Mouse (Mus musculus) stomach, embryonic 16.5 days (tissue): ENCODE measurements around the gene Lce1e. TPM values are rescaled to one million over a fixed set of nuclear protein-coding genes. Genes with fewer than 3 reads are reported as not detected.

Experiments
- ATAC-seq: fragments of 200-750 bp; cut with Nextera tagmentation; 2 replicates; pipeline ENCODE4 v1.8.0; 2017; ENCODE audit warnings: moderate number of reproducible peaks, moderate TSS enrichment; ENCODE audit not compliant: insufficient read depth, low FRiP score
- H3K27ac ChIP-seq: fragments of 300-500 bp; sonication (generic); 2 replicates; pipeline ENCODE4 v1.5.1; 2014; ENCODE audit warnings: low read length
- H3K27me3 ChIP-seq: fragments of 300-500 bp; sonication (generic); 2 replicates; pipeline ENCODE4 v1.6.1; 2014; ENCODE audit warnings: low read length, control low read depth, mixed read lengths; ENCODE audit not compliant: control insufficient read depth, insufficient read depth
- H3K36me3 ChIP-seq: fragments of 300-500 bp; sonication (generic); 2 replicates; pipeline ENCODE4 v1.6.1; 2014; ENCODE audit warnings: low read length; ENCODE audit not compliant: control insufficient read depth, insufficient read depth
- H3K4me1 ChIP-seq: fragments of 300-500 bp; sonication (generic); 2 replicates; pipeline ENCODE4 v1.6.1; 2014; ENCODE audit warnings: low read length, control low read depth, mixed read lengths; ENCODE audit not compliant: control insufficient read depth, insufficient read depth
- H3K4me2 ChIP-seq: fragments of 300-500 bp; sonication (generic); 2 replicates; pipeline ENCODE4 v1.6.1; 2014; ENCODE audit warnings: low read depth, low read length, mixed read lengths
- H3K4me3 ChIP-seq: fragments of 300-500 bp; sonication (generic); replicated peaks from 2 replicates; pipeline ENCODE4 v1.5.1; 2014; ENCODE audit warnings: mild to moderate bottlenecking, low read length
- H3K9ac ChIP-seq: fragments of 300-500 bp; sonication (generic); 2 replicates; pipeline ENCODE4 v1.6.1; 2014; ENCODE audit warnings: low read length
- H3K9me3 ChIP-seq: fragments of 300-500 bp; sonication (generic); replicated peaks from 2 replicates; pipeline ENCODE4 v1.6.1; 2016; ENCODE audit warnings: low read length, control low read depth; ENCODE audit not compliant: control insufficient read depth
- WGBS: fragments of 180-500 bp; shearing (Covaris S2); extraction: QIAGEN DNeasy Blood & Tissue Kit; methylation state at CpG from one replicate; pipeline ENCODE4 v1.1.7; 2014; 5-methylcytosine and 5-hydroxymethylcytosine counted together
- polyA plus RNA-seq: library from polyadenylated mRNA; unstranded; fragments of >200 nt; fragmentation: Nextera tagmentation; extraction: Ambion mirVana; gene quantifications from 2 replicates; pipeline ENCODE4 v1.2.1, GENCODE M21; 2015

Lce1e gene
- polyA plus RNA-seq, 1 experiment from 2014 or later, result not detected

DNA sequence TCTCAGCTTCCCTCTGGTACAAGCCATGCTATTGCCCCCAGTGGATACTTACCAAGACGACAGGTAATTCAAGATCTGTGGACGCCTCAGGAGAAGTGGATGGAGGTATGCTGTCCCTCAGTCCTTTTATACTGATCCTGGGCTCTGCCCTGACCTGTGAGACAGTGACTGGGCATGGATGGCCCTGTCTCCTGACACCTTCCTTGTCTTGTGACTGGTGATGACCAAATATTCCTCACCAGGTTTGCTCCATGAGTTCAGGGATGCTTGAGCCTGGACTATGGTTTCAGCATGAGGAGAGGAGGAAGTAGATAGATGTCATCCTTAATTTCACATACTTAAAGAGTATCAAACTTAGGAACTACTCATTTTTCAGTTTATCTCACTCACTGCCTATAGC lies 21.8 kb downstream of the Lce1e start, which contains the start of gene Lce1d:
Lce1d (minus strand) TSS at position 101 of the 400 bp plus-strand sequence.
- Histone ChIP-seq H3K4me1 (no peaks in the 10 kb centered on the region), H3K27me3 (no peaks in the 10 kb centered on the region), H3K27ac (no peak within 1 kb of the TSS), H3K36me3 (no peaks in the 10 kb centered on the region), H3K4me3 (no peak within 1 kb of the TSS), H3K4me2 (no peak within 1 kb of the TSS), H3K9ac (no peak within 1 kb of the TSS), H3K9me3 (no peaks in the 10 kb centered on the region)
- ATAC-seq, result no peak
- 55% methylated on average over 2 of the region's 2 CpGs for WGBS

DNA sequence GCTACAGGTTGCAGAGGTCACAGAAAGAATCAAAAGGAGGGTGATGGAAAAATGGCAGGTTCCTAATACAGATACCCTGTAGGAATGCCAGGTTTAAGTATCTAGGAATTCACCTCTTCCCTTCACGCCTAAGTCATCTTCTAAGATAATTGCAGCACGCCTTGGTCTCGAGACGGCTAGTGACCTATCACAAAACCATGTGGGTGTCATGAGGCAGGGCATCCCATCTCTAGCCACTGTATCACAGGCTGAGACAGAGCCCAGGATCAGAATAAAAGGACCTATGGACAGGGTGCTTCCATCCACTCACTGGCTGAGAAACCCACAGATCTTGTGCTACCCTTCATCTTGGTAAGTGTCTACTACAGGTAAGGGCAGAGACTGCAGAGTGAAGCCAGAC lies 29.9 kb downstream of the Lce1e start, which contains the start of gene Lce1c:
Lce1c (plus strand) TSS at position 301 of the 400 bp plus-strand sequence.
- H3K9me3 ChIP-seq, result no peaks in the 10 kb centered on the region
- ATAC-seq, result no peak
- 88% methylated on average over 4 of the region's 4 CpGs for WGBS

DNA sequence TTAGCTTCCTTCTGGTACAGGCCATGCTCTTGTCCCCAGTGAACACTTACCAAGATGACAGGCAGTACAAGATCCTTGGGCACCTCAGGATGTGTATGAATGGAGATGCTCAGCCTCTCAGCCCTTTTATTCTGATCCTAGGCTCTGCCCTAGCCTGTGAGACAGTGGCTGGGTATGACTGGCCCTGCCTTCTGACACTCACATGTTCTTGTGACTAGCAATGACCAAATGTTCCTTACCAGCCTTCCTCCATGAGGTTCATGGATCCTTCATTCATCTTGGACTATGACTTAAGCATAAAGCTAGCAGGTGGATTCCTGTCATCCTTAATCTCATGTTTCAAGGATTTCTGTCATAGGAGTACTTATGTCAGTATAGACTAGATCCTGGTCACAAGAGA lies 38.7 kb downstream of the Lce1e start, which contains the start of gene Lce1a2:
Lce1a2 (minus strand) TSS at position 101 of the 400 bp plus-strand sequence.
- ATAC-seq, result no peak
- H3K36me3 ChIP-seq, result no peaks in the 10 kb centered on the region
- H3K27ac ChIP-seq, result no peak within 1 kb of the TSS
- H3K9ac ChIP-seq, result no peak within 1 kb of the TSS
- H3K9me3 ChIP-seq, result no peaks in the 10 kb centered on the region
- H3K4me2 ChIP-seq, result no peak within 1 kb of the TSS
- H3K27me3 ChIP-seq, result no peaks in the 10 kb centered on the region
- H3K4me3 ChIP-seq, result no peak within 1 kb of the TSS
- no peaks in the 10 kb centered on the region for H3K4me1 ChIP-seq

More for the DNA sequence above, 29.9 kb downstream of the Lce1e start, which contains the start of gene Lce1c:
- H3K27me3 ChIP-seq, result no peaks in the 10 kb centered on the region
- no peak within 1 kb of the TSS for H3K27ac ChIP-seq
- H3K36me3 ChIP-seq, result no peaks in the 10 kb centered on the region
- no peak within 1 kb of the TSS for H3K9ac ChIP-seq
- no peak within 1 kb of the TSS for H3K4me3 ChIP-seq
- no peak within 1 kb of the TSS for H3K4me2 ChIP-seq
- H3K4me1 ChIP-seq, result no peaks in the 10 kb centered on the region

Other genes starting within 250 kb of the Lce1e start
- 466 and 940 TPM in 2 replicates for gene Sprr1a, start 223.2 kb downstream of the Lce1e start, polyA plus RNA-seq
- not detected in 2 replicates for gene Sprr4, start 208.6 kb downstream of the Lce1e start, polyA plus RNA-seq
- gene 2310046K23Rik, start 174.6 kb downstream of the Lce1e start, polyA plus RNA-seq, result not detected in 2 replicates
- gene Ivl, start 135.3 kb downstream of the Lce1e start, polyA plus RNA-seq, result 1.3 and 2.0 TPM in 2 replicates
- gene Smcp, start 120.1 kb downstream of the Lce1e start, polyA plus RNA-seq, result 1.4 and 1.7 TPM in 2 replicates
- gene 2210017I01Rik, start 101.6 kb downstream of the Lce1e start, polyA plus RNA-seq, result not detected in 2 replicates
- gene Lce6a, start 87.4 kb downstream of the Lce1e start, polyA plus RNA-seq, result not detected in 2 replicates
- gene Lce1a1, start 60.8 kb downstream of the Lce1e start, polyA plus RNA-seq, result 0.40 TPM in 1 of 2 replicates, not detected in the other
- not detected in 2 replicates for gene Lce1b, start 52.1 kb downstream of the Lce1e start, polyA plus RNA-seq
- gene Lce1a2, start 38.8 kb downstream of the Lce1e start, polyA plus RNA-seq, result 0.26 and 0.45 TPM in 2 replicates
- gene Lce1c, start 29.8 kb downstream of the Lce1e start, polyA plus RNA-seq, result 0.19 TPM in 1 of 2 replicates, not detected in the other
- gene Lce1d, start 21.9 kb downstream of the Lce1e start, polyA plus RNA-seq, result not detected in 2 replicates
- gene Lce1f, start 11.3 kb upstream of the Lce1e start, polyA plus RNA-seq, result not detected in 2 replicates
- not detected in 2 replicates for gene Gm38119, start 30.0 kb upstream of the Lce1e start, polyA plus RNA-seq
- not detected in 2 replicates for gene Lce1g, start 43.3 kb upstream of the Lce1e start, polyA plus RNA-seq
- gene Lce1h, start 56.0 kb upstream of the Lce1e start, polyA plus RNA-seq, result not detected in 2 replicates
- gene Lce1i, start 69.8 kb upstream of the Lce1e start, polyA plus RNA-seq, result 0.32 TPM in 1 of 2 replicates, not detected in the other
- not detected in 2 replicates for gene Lce1j, start 81.4 kb upstream of the Lce1e start, polyA plus RNA-seq
- not detected in 2 replicates for gene Lce1k, start 98.8 kb upstream of the Lce1e start, polyA plus RNA-seq
- 0.84 and 1.4 TPM in 2 replicates for gene Kprp, start 118.2 kb upstream of the Lce1e start, polyA plus RNA-seq
- not detected in 2 replicates for gene Lce1l, start 142.2 kb upstream of the Lce1e start, polyA plus RNA-seq
- not detected in 2 replicates for gene 2310050C09Rik, start 161.1 kb upstream of the Lce1e start, polyA plus RNA-seq
- gene Lce3a, start 217.2 kb upstream of the Lce1e start, polyA plus RNA-seq, result 7.5 and 10.8 TPM in 2 replicates
- gene Lce3b, start 223.9 kb upstream of the Lce1e start, polyA plus RNA-seq, result 1.7 and 2.1 TPM in 2 replicates
- 3.7 and 4.0 TPM in 2 replicates for gene Lce3c, start 235.4 kb upstream of the Lce1e start, polyA plus RNA-seq
- not detected in 2 replicates for gene Lce3d, start 248.3 kb upstream of the Lce1e start, polyA plus RNA-seq